Mouse (Mus musculus) Muller cell, postnatal 12 days (primary cell): ENCODE results near the gene Spz1.
A peak's percentile ranks its signal among the peaks of the same experiment; 100 is the strongest.

Source experiments
- DNase-seq: peaks from one replicate; pipeline ENCODE4 v3.0.0-alpha.2; 2015; ENCODE audit errors: inconsistent ontology term

Spz1 gene

GRCm38 (mm10) chr13:92580220-92581043 is 4.5 kb upstream of the Spz1 start:
- DNase-seq: peak; percentile 68

- DNase-seq: no peak
Observed at GRCm38 (mm10) chr13:92578210-92578609, 2.2 kb upstream of the Spz1 start.

GRCm38 (mm10) chr13:92576688-92577087 is 716 bp upstream of the Spz1 start:
- DNase-seq: no peak

- DNase-seq: no peak
Observed at GRCm38 (mm10) chr13:92559429-92559828, 16.5 kb downstream of the Spz1 start.

- DNase-seq: no peak
Observed at GRCm38 (mm10) chr13:92557229-92557628, 18.7 kb downstream of the Spz1 start.

GRCm38 (mm10) chr13:92556458-92557126 is 19.4 kb downstream of the Spz1 start:
- no peak for DNase-seq

- DNase-seq: no peak
Observed at GRCm38 (mm10) chr13:92547093-92547492, 28.9 kb downstream of the Spz1 start.

GRCm38 (mm10) chr13:92540997-92541396 is 35.0 kb downstream of the Spz1 start:
- DNase-seq: no peak

GRCm38 (mm10) chr13:92539126-92539525 is 36.8 kb downstream of the Spz1 start:
- DNase-seq: no peak

GRCm38 (mm10) chr13:92533801-92534200 is 42.2 kb downstream of the Spz1 start:
- no peak for DNase-seq

GRCm38 (mm10) chr13:92532216-92532615 is 43.8 kb downstream of the Spz1 start:
- no peak for DNase-seq

GRCm38 (mm10) chr13:92531237-92531636 is 44.7 kb downstream of the Spz1 start:
- no peak for DNase-seq

- peak; percentile 97 for DNase-seq
Observed at GRCm38 (mm10) chr13:92530721-92531211, 45.2 kb downstream of the Spz1 start, which contains the start of gene Zfyve16. Gene Zfyve16, minus strand, starts transcription at chr13:92530868.

- DNase-seq: no peak
Observed at GRCm38 (mm10) chr13:92529828-92530720, 45.9 kb downstream of the Spz1 start.
